Mouse (Mus musculus): ENCODE measurements around the gene Vamp2.

DNA sequence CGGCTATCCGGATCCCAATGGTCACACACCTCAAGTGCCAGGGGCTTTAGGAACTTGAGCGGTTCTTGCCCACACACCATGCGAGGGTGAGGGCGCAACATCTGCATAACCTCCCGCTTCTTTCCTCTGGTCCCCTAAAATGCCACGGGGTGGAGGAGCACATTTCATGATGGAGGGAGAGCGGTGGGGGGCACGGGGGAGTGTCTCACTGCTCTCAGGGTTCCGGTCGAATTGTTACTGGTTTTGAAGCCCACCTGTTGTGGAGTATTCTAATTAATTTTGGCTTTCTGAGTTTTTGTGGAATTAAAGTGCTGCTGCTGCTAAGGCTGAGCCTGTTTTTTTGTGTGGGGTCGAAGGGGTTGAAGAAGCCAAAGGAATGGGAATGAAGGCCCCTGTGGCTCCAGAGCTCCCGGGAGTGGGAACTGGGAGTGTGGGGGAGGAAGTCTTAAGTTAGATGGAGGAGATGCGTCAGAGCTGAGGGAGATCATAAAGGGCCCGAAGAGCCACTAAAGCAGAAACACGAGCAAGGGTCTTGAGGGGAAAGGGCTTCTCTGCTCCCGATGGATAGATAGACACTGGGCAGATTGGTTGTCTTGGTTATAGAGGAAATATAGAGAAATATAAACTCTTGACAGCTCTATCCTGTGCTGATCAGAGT, 26.9 kb upstream of the Vamp2 start:
- TF ChIP-seq EP300 (IDR thresholded peaks at IDR 0.05; ENCODE audit: low read depth) = no peak
- TF ChIP-seq CTCF (IDR thresholded peaks at IDR 0.05; ENCODE audit: low read depth) = no peak
